Mouse (Mus musculus): Measurements from ENCODE around the gene Kif20b.
A peak's percentile ranks its signal among the peaks of the same experiment; 100 is the strongest.

Gene Kif20b

GRCm38 (mm10) chr19:34921652-34922602 is at the start of gene Kif20b:
Gene Kif20b (plus strand): TSS chr19:34922361.
- DNase-seq = peak; percentile 95

- no peak for DNase-seq
These were observed 45.5 kb upstream of the Kif20b start for GRCm38 (mm10) chr19:34876676-34877075.

GRCm38 (mm10) chr19:34877898-34878602 is 44.1 kb upstream of the Kif20b start:
- peak; percentile 72 for DNase-seq

- peak; percentile 75 for DNase-seq
These were observed 43.3 kb upstream of the Kif20b start, which contains the start of gene Pank1 for GRCm38 (mm10) chr19:34878603-34879541. Gene Pank1 (minus strand): TSS chr19:34879455.

GRCm38 (mm10) chr19:34879624-34880023 is 42.5 kb upstream of the Kif20b start:
- no peak for DNase-seq

GRCm38 (mm10) chr19:34881160-34881559 is 41.0 kb upstream of the Kif20b start:
- no peak for DNase-seq

GRCm38 (mm10) chr19:34882443-34882842 is 39.7 kb upstream of the Kif20b start:
- DNase-seq = no peak

- no peak for DNase-seq
These were observed 38.5 kb upstream of the Kif20b start for GRCm38 (mm10) chr19:34883526-34884224.

- DNase-seq = no peak
These were observed 35.8 kb upstream of the Kif20b start for GRCm38 (mm10) chr19:34886324-34886723.

- no peak for DNase-seq
These were observed 31.2 kb upstream of the Kif20b start for GRCm38 (mm10) chr19:34890981-34891380.

- no peak for DNase-seq
These were observed 30.6 kb upstream of the Kif20b start for GRCm38 (mm10) chr19:34891590-34891989.

- no peak for DNase-seq
These were observed 27.1 kb upstream of the Kif20b start for GRCm38 (mm10) chr19:34895082-34895481.

GRCm38 (mm10) chr19:34897082-34897965 is 24.8 kb upstream of the Kif20b start:
- no peak for DNase-seq

- DNase-seq = no peak
These were observed 23.2 kb upstream of the Kif20b start for GRCm38 (mm10) chr19:34898941-34899340.

- no peak for DNase-seq
These were observed 20.9 kb upstream of the Kif20b start for GRCm38 (mm10) chr19:34901266-34901665.

GRCm38 (mm10) chr19:34901735-34902134 is 20.4 kb upstream of the Kif20b start:
- DNase-seq = no peak

- no peak for DNase-seq
These were observed 18.1 kb upstream of the Kif20b start for GRCm38 (mm10) chr19:34904032-34904431.

GRCm38 (mm10) chr19:34905424-34905823 is 16.7 kb upstream of the Kif20b start:
- no peak for DNase-seq

- DNase-seq = no peak
These were observed 15.4 kb upstream of the Kif20b start for GRCm38 (mm10) chr19:34906772-34907171.

GRCm38 (mm10) chr19:34912366-34912765 is 9.8 kb upstream of the Kif20b start:
- no peak for DNase-seq

GRCm38 (mm10) chr19:34920066-34920465 is 2.1 kb upstream of the Kif20b start:
- no peak for DNase-seq
